ENCODE assay signal across 10 mouse cellular contexts in genomic region chr3:129682389-129682788, GRCm38 (mm10).
DNase-seq lines count a peak whose midpoint lies in the region; ATAC-seq and TF ChIP-seq lines count a peak whose summit lies in the region.
"Had no signal": no experiment of that assay in that cellular context is flagged by ENCODE, and none has a peak within 500 bp of the region (broad histone marks: within the 10 kb centered on the region; RNA-seq: fewer than 3 reads in every experiment).

No protein-coding gene starts in this region.

- H3K4me1 ChIP-seq in forebrain, embryonic 15.5 days = no peaks in the 10 kb centered on the region
- H3K4me1 ChIP-seq in forebrain, embryonic 11.5 days (replicated peaks; ENCODE audit: control insufficient read depth, insufficient read depth, low read length) = no peaks in the 10 kb centered on the region
- H3K4me1 ChIP-seq in lung, embryonic 16.5 days (replicated peaks; ENCODE audit: control insufficient read depth, insufficient read depth, low read length) = no peaks in the 10 kb centered on the region; the same call in 1 of the 2 replicates
- H3K4me1 ChIP-seq in lung, adult 2 months (ENCODE audit: control insufficient read depth, insufficient read depth, low read length) = no peaks in the 10 kb centered on the region
- H3K4me1 ChIP-seq: hindbrain, embryonic 10.5 days had no signal

- no peak overlapping the region for H3K4me3 ChIP-seq in forebrain, embryonic 15.5 days
- no peak overlapping the region for H3K4me3 ChIP-seq in forebrain, embryonic 11.5 days (ENCODE audit: low read depth, low read length)
- no peak overlapping the region for H3K4me3 ChIP-seq in lung, embryonic 16.5 days (ENCODE audit: low read length)
- no peak overlapping the region for H3K4me3 ChIP-seq in lung, adult 2 months (replicated peaks; ENCODE audit: extremely low read depth, low read depth, low read length)
- H3K4me3 ChIP-seq: hindbrain, embryonic 10.5 days had no signal

- ATAC-seq in forebrain, embryonic 15.5 days (replicated peaks) = peak; percentile 56
- ATAC-seq in forebrain, embryonic 11.5 days (replicated peaks; ENCODE audit: low FRiP score) = no peak
- peak; percentile 40; the same call in 1 of the 2 replicates for ATAC-seq in lung, embryonic 16.5 days (ENCODE audit: low read depth)

- H3K27me3 ChIP-seq in forebrain, embryonic 15.5 days = no peaks in the 10 kb centered on the region
- H3K27me3 ChIP-seq in forebrain, embryonic 11.5 days (ENCODE audit: control insufficient read depth, insufficient read depth, low read length) = no peaks in the 10 kb centered on the region
- no peaks in the 10 kb centered on the region for H3K27me3 ChIP-seq in lung, embryonic 16.5 days (ENCODE audit: control insufficient read depth, insufficient read depth, low read depth, low read length)

- 77% methylated on average over 10 of the region's 10 CpGs for WGBS in forebrain, embryonic 15.5 days
- 91% methylated on average over 10 of the region's 10 CpGs for WGBS in forebrain, embryonic 11.5 days
- 40% methylated on average over 10 of the region's 10 CpGs for WGBS in lung, embryonic 16.5 days
- 76% methylated on average over 10 of the region's 10 CpGs for WGBS in lung, adult 2 months

- no peak overlapping the region for H3K9ac ChIP-seq in forebrain, embryonic 15.5 days (replicated peaks)
- no peak overlapping the region for H3K9ac ChIP-seq in forebrain, embryonic 11.5 days (ENCODE audit: low read length)
- no peak overlapping the region for H3K9ac ChIP-seq in lung, embryonic 16.5 days (ENCODE audit: low read length)

- no peak for TF ChIP-seq POLR2A in lung, adult 2 months (IDR thresholded peaks at IDR 0.05; ENCODE audit: borderline replicate concordance, extremely low read depth, low read depth, low read length)

- TF ChIP-seq CTCF in lung, adult 2 months (IDR thresholded peaks at IDR 0.05; ENCODE audit: insufficient read depth, low read length) = no peak

- no peak overlapping the region for H3K4me2 ChIP-seq in forebrain, embryonic 15.5 days (replicated peaks)
- H3K4me2 ChIP-seq in forebrain, embryonic 11.5 days (ENCODE audit: low read depth, low read length, severe bottlenecking) = no peak overlapping the region
- no peak overlapping the region for H3K4me2 ChIP-seq in lung, embryonic 16.5 days (ENCODE audit: low read depth, low read length)

- no peaks in the 10 kb centered on the region for H3K36me3 ChIP-seq in forebrain, embryonic 15.5 days
- H3K36me3 ChIP-seq in forebrain, embryonic 11.5 days (ENCODE audit: control insufficient read depth, insufficient read depth, low read length) = no peaks in the 10 kb centered on the region
- H3K36me3 ChIP-seq in lung, embryonic 16.5 days (ENCODE audit: control insufficient read depth, insufficient read depth, low read length) = no peaks in the 10 kb centered on the region
- H3K36me3 ChIP-seq: hindbrain, embryonic 10.5 days had no signal

- DNase-seq in forebrain, embryonic 11.5 days (ENCODE audit: low spot score) = no peak
- no peak for DNase-seq in lung, adult 2 months
- DNase-seq in layer of hippocampus, adult 8-10 months (ENCODE audit: low spot score in 2 of 2) = peak; percentile 69 to 72
- DNase-seq in right cerebral cortex, postnatal 4 days = peak; percentile 43
- no peak for DNase-seq in thymus, adult 18-20 months
- no peak for DNase-seq in cerebellum, adult 8-10 months

- H3K9me3 ChIP-seq in forebrain, embryonic 15.5 days = no peaks in the 10 kb centered on the region
- no peaks in the 10 kb centered on the region for H3K9me3 ChIP-seq in forebrain, embryonic 11.5 days (ENCODE audit: control insufficient read depth, low read length)
- H3K9me3 ChIP-seq in lung, embryonic 16.5 days (ENCODE audit: control insufficient read depth, low read length) = no peaks in the 10 kb centered on the region
- H3K9me3 ChIP-seq: hindbrain, embryonic 10.5 days had no signal

- H3K27ac ChIP-seq in forebrain, embryonic 15.5 days (replicated peaks) = 0 out of 2 replicates have a peak overlapping the region, but pooled peaks have one; percentile 12
- H3K27ac ChIP-seq in forebrain, embryonic 11.5 days (ENCODE audit: low read depth, low read length) = no peak overlapping the region
- no peak overlapping the region for H3K27ac ChIP-seq in lung, embryonic 16.5 days (ENCODE audit: low read length)
- H3K27ac ChIP-seq: hindbrain, embryonic 10.5 days; kidney, postnatal 0 days had no signal

Comparison
In these comparisons a context has a peak if more than half of its experiments do, and no peak if none do; other contexts are left out.
1. DNase-seq: peak in layer of hippocampus, adult 8-10 months (2 of 2) and right cerebral cortex, postnatal 4 days (single experiment); none in forebrain, embryonic 11.5 days (single experiment), lung, adult 2 months (single experiment), thymus, adult 18-20 months (0 of 2) and cerebellum, adult 8-10 months (single experiment).